Mouse (Mus musculus): Measurements from ENCODE around the gene Bcl2. TPM values are rescaled to one million over a fixed set of nuclear protein-coding genes. Genes with fewer than 3 reads are reported as not detected.

Bcl2 gene
- 0.27 and 0.35 TPM in 2 replicates for polyA plus RNA-seq (2012; rRNA removed)

GRCm38 (mm10) chr1:106713621-106714529, at the start of gene Bcl2:
Gene Bcl2, minus strand, starts transcription at chr1:106714274.

DNA sequence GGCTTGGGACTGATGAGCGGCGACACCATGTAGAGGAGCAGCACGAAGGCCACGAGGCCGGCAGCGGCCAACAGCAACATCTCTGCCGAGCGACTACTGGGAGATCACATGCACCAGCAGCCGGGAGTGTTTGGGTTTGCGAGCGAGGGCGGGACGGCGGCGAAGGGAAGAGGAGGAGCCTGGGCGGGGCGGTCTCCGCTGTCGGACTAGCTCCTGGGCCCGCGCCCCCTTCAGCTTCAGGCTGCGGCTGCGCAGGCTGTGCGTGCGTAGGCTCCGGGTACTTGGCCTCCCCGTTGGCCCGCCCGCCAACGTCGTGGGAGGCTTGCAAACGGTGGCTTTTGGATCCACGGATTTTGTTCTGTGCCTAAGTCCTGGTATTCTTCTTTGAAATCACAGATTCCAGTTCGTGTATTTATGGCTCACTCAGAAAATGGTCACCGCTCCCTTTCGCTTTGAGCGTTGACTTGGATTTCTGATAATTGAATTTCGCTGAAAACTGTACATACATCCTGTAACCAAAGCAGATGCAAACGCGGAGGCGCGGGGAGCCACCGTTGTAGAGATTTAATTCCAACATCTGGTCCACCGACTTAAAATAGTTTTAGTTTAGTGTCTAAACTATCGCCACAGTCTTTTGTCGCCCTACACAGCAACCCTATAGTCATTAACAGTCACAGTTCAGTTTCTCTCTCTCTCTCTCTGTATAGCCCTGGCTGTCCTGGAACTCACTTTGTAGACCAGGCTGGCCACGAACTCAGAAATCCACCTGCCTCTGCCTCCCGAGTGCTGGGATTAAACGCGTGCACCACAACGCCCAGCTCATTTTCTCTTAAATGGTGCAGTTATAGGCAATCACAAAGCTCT, 45.7 kb upstream of the Bcl2 start, which contains the start of gene Kdsr:
Gene Kdsr, minus strand, starts transcription at position 156 of the 864 bp plus-strand sequence.

Other genes with a start within 250 kb of the Bcl2 start
- 1.3 and 1.5 TPM in 2 replicates for gene Kdsr, start 45.5 kb upstream of the Bcl2 start, polyA plus RNA-seq (2012; rRNA removed)
- 11.2 and 12.7 TPM in 2 replicates for gene Vps4b, start 82.5 kb upstream of the Bcl2 start, polyA plus RNA-seq (2012; rRNA removed)
- gene Serpinb5, start 146.9 kb upstream of the Bcl2 start, polyA plus RNA-seq (2012; rRNA removed), result 0.01 TPM in 1 of 2 replicates, not detected in the other
- not detected in 2 replicates for gene Serpinb12, start 220.2 kb upstream of the Bcl2 start, polyA plus RNA-seq (2012; rRNA removed)